Mouse (Mus musculus): Measurements from ENCODE around the gene Blm. TPM values are rescaled to one million over a fixed set of nuclear protein-coding genes. Genes with fewer than 3 reads are reported as not detected.

Blm gene
- polyA plus RNA-seq, 1 experiment, result 0.75 TPM

- TF ChIP-seq CTCF (IDR thresholded peaks at IDR 0.05; ENCODE audit: insufficient read depth, low read length) (no peak), POLR2A (IDR thresholded peaks at IDR 0.05; ENCODE audit: borderline replicate concordance, extremely low read depth, low read depth, low read length) (no peak)
- Histone ChIP-seq H3K4me1 (ENCODE audit: control insufficient read depth, insufficient read depth, low read length) (peaks cover 3% of the 10 kb centered on the region; the same call in 1 of the 2 replicates), H3K4me3 (replicated peaks; ENCODE audit: extremely low read depth, low read depth, low read length) (no peak overlapping the region)
- 62% methylated on average over 3 of the region's 3 CpGs for WGBS
- no peak for DNase-seq
Measured at GRCm38 (mm10) chr7:80419278-80419677, 115.6 kb downstream of the Blm start.

- Histone ChIP-seq H3K4me1 (ENCODE audit: control insufficient read depth, insufficient read depth, low read length) (peaks cover 3% of the 10 kb centered on the region; the same call in 1 of the 2 replicates), H3K4me3 (replicated peaks; ENCODE audit: extremely low read depth, low read depth, low read length) (no peak overlapping the region)
- no peak for DNase-seq
- 80% methylated on average over 3 of the region's 3 CpGs for WGBS
- no peak for TF ChIP-seq POLR2A (IDR thresholded peaks at IDR 0.05; ENCODE audit: borderline replicate concordance, extremely low read depth, low read depth, low read length)
- TF ChIP-seq CTCF (IDR thresholded peaks at IDR 0.05; ENCODE audit: insufficient read depth, low read length), result no peak
Measured at GRCm38 (mm10) chr7:80418036-80418435, 116.9 kb downstream of the Blm start.

- H3K4me1 ChIP-seq (ENCODE audit: control insufficient read depth, insufficient read depth, low read length), result 0 out of 2 replicates have a peak, but pooled peaks cover 2% of the 10 kb centered on the region
Measured at GRCm38 (mm10) chr7:80417601-80418000, 117.3 kb downstream of the Blm start.

GRCm38 (mm10) chr7:80416969-80417368 lies 118.0 kb downstream of the Blm start:
- no peak for DNase-seq
- no peak overlapping the region for H3K4me3 ChIP-seq (replicated peaks; ENCODE audit: extremely low read depth, low read depth, low read length)
- 0 out of 2 replicates have a peak, but pooled peaks cover 2% of the 10 kb centered on the region for H3K4me1 ChIP-seq (ENCODE audit: control insufficient read depth, insufficient read depth, low read length)
- 78% methylated on average over 7 of the region's 7 CpGs for WGBS
- TF ChIP-seq CTCF (IDR thresholded peaks at IDR 0.05; ENCODE audit: insufficient read depth, low read length) (no peak), POLR2A (IDR thresholded peaks at IDR 0.05; ENCODE audit: borderline replicate concordance, extremely low read depth, low read depth, low read length) (no peak)

More at GRCm38 (mm10) chr7:80417601-80418000, 117.3 kb downstream of the Blm start:
- no peak for DNase-seq
- no peak overlapping the region for H3K4me3 ChIP-seq (replicated peaks; ENCODE audit: extremely low read depth, low read depth, low read length)
- TF ChIP-seq CTCF (IDR thresholded peaks at IDR 0.05; ENCODE audit: insufficient read depth, low read length) (no peak), POLR2A (IDR thresholded peaks at IDR 0.05; ENCODE audit: borderline replicate concordance, extremely low read depth, low read depth, low read length) (no peak)

GRCm38 (mm10) chr7:80414303-80414855 lies 120.5 kb downstream of the Blm start:
- H3K4me3 ChIP-seq (replicated peaks; ENCODE audit: extremely low read depth, low read depth, low read length), result no peak overlapping the region
- DNase-seq, result no peak
- H3K4me1 ChIP-seq (ENCODE audit: control insufficient read depth, insufficient read depth, low read length), result 0 out of 2 replicates have a peak, but pooled peaks cover 2% of the 10 kb centered on the region
- TF ChIP-seq POLR2A (IDR thresholded peaks at IDR 0.05; ENCODE audit: borderline replicate concordance, extremely low read depth, low read depth, low read length) (no peak), CTCF (IDR thresholded peaks at IDR 0.05; ENCODE audit: insufficient read depth, low read length) (no peak)
- 67% methylated on average over 7 of the region's 7 CpGs for WGBS

GRCm38 (mm10) chr7:80413512-80414302 lies 121.2 kb downstream of the Blm start:
- TF ChIP-seq CTCF (IDR thresholded peaks at IDR 0.05; ENCODE audit: insufficient read depth, low read length), result no peak
- no peak for TF ChIP-seq POLR2A (IDR thresholded peaks at IDR 0.05; ENCODE audit: borderline replicate concordance, extremely low read depth, low read depth, low read length)
- no peak overlapping the region for H3K4me3 ChIP-seq (replicated peaks; ENCODE audit: extremely low read depth, low read depth, low read length)
- 0 out of 2 replicates have a peak, but pooled peaks cover 2% of the 10 kb centered on the region for H3K4me1 ChIP-seq (ENCODE audit: control insufficient read depth, insufficient read depth, low read length)
- WGBS, result 72% methylated on average over 9 of the region's 9 CpGs
- no peak for DNase-seq

- TF ChIP-seq CTCF (IDR thresholded peaks at IDR 0.05; ENCODE audit: insufficient read depth, low read length) (no peak), POLR2A (IDR thresholded peaks at IDR 0.05; ENCODE audit: borderline replicate concordance, extremely low read depth, low read depth, low read length) (no peak)
- WGBS, result 83% methylated on average over 5 of the region's 5 CpGs
- DNase-seq, result no peak
- no peak overlapping the region for H3K4me3 ChIP-seq (replicated peaks; ENCODE audit: extremely low read depth, low read depth, low read length)
- H3K4me1 ChIP-seq (ENCODE audit: control insufficient read depth, insufficient read depth, low read length), result 0 out of 2 replicates have a peak, but pooled peaks cover 2% of the 10 kb centered on the region
Measured at GRCm38 (mm10) chr7:80412781-80413180, 122.1 kb downstream of the Blm start.

- 82% methylated on average over 10 of the region's 10 CpGs for WGBS
- DNase-seq, result no peak
Measured at GRCm38 (mm10) chr7:80412279-80412678, 122.6 kb downstream of the Blm start.

GRCm38 (mm10) chr7:80410380-80410779 lies 124.5 kb downstream of the Blm start:
- no peak for TF ChIP-seq POLR2A (IDR thresholded peaks at IDR 0.05; ENCODE audit: borderline replicate concordance, extremely low read depth, low read depth, low read length)
- no peak for TF ChIP-seq CTCF (IDR thresholded peaks at IDR 0.05; ENCODE audit: insufficient read depth, low read length)
- Histone ChIP-seq H3K4me1 (ENCODE audit: control insufficient read depth, insufficient read depth, low read length) (0 out of 2 replicates have a peak, but pooled peaks cover 2% of the 10 kb centered on the region), H3K4me3 (replicated peaks; ENCODE audit: extremely low read depth, low read depth, low read length) (no peak overlapping the region)
- DNase-seq, result no peak
- WGBS, result 80% methylated on average over 9 of the region's 9 CpGs

More at GRCm38 (mm10) chr7:80412279-80412678, 122.6 kb downstream of the Blm start:
- no peak overlapping the region for H3K4me3 ChIP-seq (replicated peaks; ENCODE audit: extremely low read depth, low read depth, low read length)
- H3K4me1 ChIP-seq (ENCODE audit: control insufficient read depth, insufficient read depth, low read length), result 0 out of 2 replicates have a peak, but pooled peaks cover 2% of the 10 kb centered on the region
- TF ChIP-seq CTCF (IDR thresholded peaks at IDR 0.05; ENCODE audit: insufficient read depth, low read length) (no peak), POLR2A (IDR thresholded peaks at IDR 0.05; ENCODE audit: borderline replicate concordance, extremely low read depth, low read depth, low read length) (no peak)

Data from lung, adult 2 months (tissue).